Mouse (Mus musculus): Measurements from ENCODE around the gene Traf4. TPM values are rescaled to one million over a fixed set of nuclear protein-coding genes. Genes with fewer than 3 reads are reported as not detected.

Traf4 gene
- polyA plus RNA-seq, 1 experiment, result 22.0 TPM

Other genes starting within 250 kb of the Traf4 start
- gene Sez6, start 234.8 kb downstream of the Traf4 start, polyA plus RNA-seq (2012; rRNA removed), result 169 and 190 TPM in 2 replicates
- gene Phf12, start 182.8 kb downstream of the Traf4 start, polyA plus RNA-seq (2012; rRNA removed), result 43.8 and 45.3 TPM in 2 replicates
- gene Dhrs13, start 133.3 kb downstream of the Traf4 start, polyA plus RNA-seq (2012; rRNA removed), result 8.8 and 11.5 TPM in 2 replicates
- gene Flot2, start 127.7 kb downstream of the Traf4 start, polyA plus RNA-seq (2012; rRNA removed), result 134 and 136 TPM in 2 replicates
- 26.7 and 28.4 TPM in 2 replicates for gene Eral1, start 85.2 kb downstream of the Traf4 start, polyA plus RNA-seq (2012; rRNA removed)
- 22.9 and 27.1 TPM in 2 replicates for gene Fam222b, start 70.9 kb downstream of the Traf4 start, polyA plus RNA-seq (2012; rRNA removed)
- gene Nek8, start 11.1 kb upstream of the Traf4 start, polyA plus RNA-seq (2012; rRNA removed), result 5.7 and 7.1 TPM in 2 replicates
- gene Tlcd1, start 11.1 kb upstream of the Traf4 start, polyA plus RNA-seq (2012; rRNA removed), result 74.4 and 74.7 TPM in 2 replicates
- 1,050 and 1,099 TPM in 2 replicates for gene Rpl23a, start 18.0 kb upstream of the Traf4 start, polyA plus RNA-seq (2012; rRNA removed)
- 62.3 and 68.1 TPM in 2 replicates for gene Rab34, start 22.8 kb upstream of the Traf4 start, polyA plus RNA-seq (2012; rRNA removed)
- 6.9 and 7.8 TPM in 2 replicates for gene Proca1, start 27.8 kb upstream of the Traf4 start, polyA plus RNA-seq (2012; rRNA removed)
- gene Sdf2, start 80.2 kb upstream of the Traf4 start, polyA plus RNA-seq (2012; rRNA removed), result 107 and 124 TPM in 2 replicates
- gene Supt6, start 80.4 kb upstream of the Traf4 start, polyA plus RNA-seq (2012; rRNA removed), result 45.4 and 48.7 TPM in 2 replicates
- gene 2610507B11Rik, start 96.2 kb upstream of the Traf4 start, polyA plus RNA-seq (2012; rRNA removed), result 119 and 129 TPM in 2 replicates
- gene BC030499, start 125.3 kb upstream of the Traf4 start, polyA plus RNA-seq (2012; rRNA removed), result 15.2 and 18.6 TPM in 2 replicates
- 14.7 and 16.8 TPM in 2 replicates for gene Spag5, start 135.9 kb upstream of the Traf4 start, polyA plus RNA-seq (2012; rRNA removed)
- gene Aldoc, start 157.4 kb upstream of the Traf4 start, polyA plus RNA-seq (2012; rRNA removed), result 1,301 and 1,427 TPM in 2 replicates
- 60.4 and 65.7 TPM in 2 replicates for gene Pigs, start 162.8 kb upstream of the Traf4 start, polyA plus RNA-seq (2012; rRNA removed)
- gene Unc119, start 177.9 kb upstream of the Traf4 start, polyA plus RNA-seq (2012; rRNA removed), result 69.3 and 73.8 TPM in 2 replicates
- not detected in 2 replicates for gene Foxn1, start 221.0 kb upstream of the Traf4 start, polyA plus RNA-seq (2012; rRNA removed)